In genomic region chr6:22343292-22343691, GRCm38 (mm10) we compare ENCODE assay signal across 29 mouse cellular contexts. TPM values are rescaled to one million over a fixed set of nuclear protein-coding genes. Genes with fewer than 3 reads are reported as not detected.
DNase-seq lines count a peak whose midpoint lies in the region; ATAC-seq and TF ChIP-seq lines count a peak whose summit lies in the region.
"Had no signal": no experiment of that assay in that cellular context is flagged by ENCODE, and none has a peak within 500 bp of the region (broad histone marks: within the 10 kb centered on the region; RNA-seq: fewer than 3 reads in every experiment).

No protein-coding gene starts in this region.

- peak overlapping the region; percentile 73 for H3K27ac ChIP-seq in liver, adult 2 months (replicated peaks; ENCODE audit: insufficient read depth, low read depth, low read length)
- no peak overlapping the region for H3K27ac ChIP-seq in liver, embryonic 12.5 days
- no peak overlapping the region for H3K27ac ChIP-seq in ES-E14 (ENCODE audit: insufficient read depth, low read depth, low read length, poor library complexity, severe bottlenecking)
- no peak overlapping the region for H3K27ac ChIP-seq in intestine, embryonic 15.5 days
- peak overlapping the region; percentile 97 for H3K27ac ChIP-seq in small intestine, adult 2 months (ENCODE audit: insufficient read depth, low read depth, low read length)
- H3K27ac ChIP-seq: embryonic facial prominence, embryonic 15.5 days; forebrain, embryonic 13.5 days; hindbrain, embryonic 14.5 days; kidney, postnatal 0 days; liver, embryonic 13.5 days; lung, embryonic 15.5 days had no signal

- 25% methylated on average over 3 of the region's 3 CpGs for WGBS in liver, adult 2 months
- WGBS in liver, embryonic 12.5 days (ENCODE audit: insufficient replicate concordance): 69% methylated on average over 3 of the region's 3 CpGs
- 51% methylated on average over 3 of the region's 3 CpGs for WGBS in intestine, embryonic 15.5 days
- 25% methylated on average over 3 of the region's 3 CpGs for WGBS in small intestine, adult 2 months

- H3K4me2 ChIP-seq in liver, embryonic 12.5 days: no peak overlapping the region
- no peak overlapping the region for H3K4me2 ChIP-seq in intestine, embryonic 15.5 days (replicated peaks)
- H3K4me2 ChIP-seq: embryonic facial prominence, embryonic 15.5 days; forebrain, embryonic 13.5 days; heart, embryonic 12.5 days; hindbrain, embryonic 14.5 days; liver, embryonic 13.5 days; lung, embryonic 15.5 days; midbrain, embryonic 11.5 days had no signal

- peaks cover 22% of the 10 kb centered on the region; the same call in 1 of the 2 replicates for H3K4me1 ChIP-seq in liver, adult 2 months (ENCODE audit: control insufficient read depth, insufficient read depth, low read length)
- peaks cover 70% of the 10 kb centered on the region for H3K4me1 ChIP-seq in liver, embryonic 12.5 days
- peaks cover 8 to 9% of the 10 kb centered on the region in 2 experiments; a peak in 3 of 4 replicates for H3K4me1 ChIP-seq in ES-E14 (ENCODE audit: control insufficient read depth in 2 of 2, insufficient read depth in 2 of 2, low read length in 2 of 2, poor library complexity in 1 of 2)
- peaks cover 13% of the 10 kb centered on the region; the same call in 1 of the 2 replicates for H3K4me1 ChIP-seq in intestine, embryonic 15.5 days (replicated peaks)
- H3K4me1 ChIP-seq in small intestine, adult 2 months (ENCODE audit: control insufficient read depth, insufficient read depth, insufficient read length, low read length): peaks cover 28% of the 10 kb centered on the region

- peak overlapping the region; percentile 39; the same call in 1 of the 2 replicates for H3K4me3 ChIP-seq in liver, adult 2 months (ENCODE audit: insufficient read depth, low read depth, low read length)
- no peak overlapping the region for H3K4me3 ChIP-seq in liver, embryonic 12.5 days
- no peak overlapping the region for H3K4me3 ChIP-seq in ES-E14 (ENCODE audit: insufficient read depth in 1 of 2, low read depth in 1 of 2, low read length in 2 of 2, poor library complexity in 1 of 2, severe bottlenecking in 1 of 2)
- no peak overlapping the region for H3K4me3 ChIP-seq in intestine, embryonic 15.5 days (replicated peaks)
- no peak overlapping the region for H3K4me3 ChIP-seq in small intestine, adult 2 months (ENCODE audit: low read depth, low read length)
- H3K4me3 ChIP-seq: embryonic facial prominence, embryonic 15.5 days; forebrain, embryonic 13.5 days; heart, embryonic 12.5 days; liver, embryonic 13.5 days; lung, embryonic 15.5 days had no signal

- TF ChIP-seq CTCF in liver, adult 2 months (IDR thresholded peaks at IDR 0.05; ENCODE audit: low read depth, low read length): no peak
- no peak for TF ChIP-seq CTCF in small intestine, adult 2 months (IDR thresholded peaks at IDR 0.05; ENCODE audit: extremely low read depth, insufficient read length, insufficient replicate concordance, low read depth, low read length)

- in situ Hi-C loops in ES-E14 (cut with MboI; ENCODE audit: low sequenced_read_pairs in 2 of 2, unreplicated experiment in 2 of 2): no loop called here

- H3K36me3 ChIP-seq in liver, adult 2 months (ENCODE audit: control insufficient read depth, insufficient read depth, low read length): no peaks in the 10 kb centered on the region
- H3K36me3 ChIP-seq in liver, embryonic 12.5 days: peaks cover 11% of the 10 kb centered on the region
- H3K36me3 ChIP-seq in ES-E14 (ENCODE audit: control insufficient read depth, insufficient read depth, low read length, poor library complexity, severe bottlenecking): peaks cover 3% of the 10 kb centered on the region; the same call in 1 of the 2 replicates
- no peaks in the 10 kb centered on the region for H3K36me3 ChIP-seq in intestine, embryonic 15.5 days
- H3K36me3 ChIP-seq in small intestine, adult 2 months (ENCODE audit: control insufficient read depth, insufficient read depth, low read length): peaks cover 2% of the 10 kb centered on the region; the same call in 1 of the 2 replicates

- TF ChIP-seq POLR2A in liver, adult 2 months (IDR thresholded peaks at IDR 0.05; ENCODE audit: extremely low read depth, insufficient read depth, low read length): no peak
- no peak for TF ChIP-seq POLR2A in small intestine, adult 2 months (IDR thresholded peaks at IDR 0.05; ENCODE audit: low read depth, low read length)

- peak overlapping the region; percentile 31; the same call in 1 of the 2 replicates for H3K9ac ChIP-seq in liver, adult 2 months (ENCODE audit: low read depth, low read length)
- H3K9ac ChIP-seq in liver, embryonic 12.5 days: no peak overlapping the region
- H3K9ac ChIP-seq in ES-E14 (ENCODE audit: insufficient read depth, low read depth, low read length, poor library complexity, severe bottlenecking): no peak overlapping the region
- no peak overlapping the region for H3K9ac ChIP-seq in intestine, embryonic 15.5 days
- H3K9ac ChIP-seq: embryonic facial prominence, embryonic 15.5 days; forebrain, embryonic 13.5 days; heart, embryonic 12.5 days; hindbrain, embryonic 14.5 days; liver, embryonic 13.5 days; lung, embryonic 15.5 days had no signal

- no peak for DNase-seq in liver, adult 2 months (ENCODE audit: extremely low read depth, low read depth, low spot score)
- DNase-seq in ES-E14 (ENCODE audit: low read depth, low spot score): no peak
- no peak for DNase-seq in urinary bladder, adult 18-20 months (ENCODE audit: low spot score in 2 of 2)
- DNase-seq: adrenal gland, postnatal 10 days; cerebellum, adult 9-10 months; cerebellum, postnatal 36 days; gastrocnemius, postnatal 14 days; heart, adult 18-20 months; kidney, adult 8-10 months; kidney, postnatal 4 days; liver, embryonic 13.5 days; right cerebral cortex, adult 18-20 months had no signal

- no peak for ATAC-seq in liver, embryonic 12.5 days
- peak; percentile 9; the same call in 1 of the 2 replicates for ATAC-seq in intestine, embryonic 15.5 days
- no peak for ATAC-seq in erythroid progenitor cell, adult 5-6 weeks (replicated peaks; ENCODE audit: low FRiP score, poor library complexity, severe bottlenecking)
- ATAC-seq: forebrain, embryonic 13.5 days; midbrain, embryonic 16.5 days; Patski had no signal

- H3K27me3 ChIP-seq in liver, adult 2 months (ENCODE audit: control insufficient read depth, insufficient read depth, low read length): no peaks in the 10 kb centered on the region
- H3K27me3 ChIP-seq in liver, embryonic 12.5 days (replicated peaks): no peaks in the 10 kb centered on the region
- no peaks in the 10 kb centered on the region for H3K27me3 ChIP-seq in intestine, embryonic 15.5 days (replicated peaks)
- no peaks in the 10 kb centered on the region for H3K27me3 ChIP-seq in small intestine, adult 2 months (ENCODE audit: control insufficient read depth, insufficient read depth, low read length)
- H3K27me3 ChIP-seq: embryonic facial prominence, embryonic 15.5 days; forebrain, embryonic 13.5 days; heart, embryonic 12.5 days; liver, embryonic 13.5 days; lung, embryonic 15.5 days; Patski had no signal

- H3K9me3 ChIP-seq in liver, embryonic 12.5 days (replicated peaks): no peaks in the 10 kb centered on the region
- H3K9me3 ChIP-seq in ES-E14 (ENCODE audit: control insufficient read depth, insufficient read depth, low read depth, low read length): no peaks in the 10 kb centered on the region
- H3K9me3 ChIP-seq in intestine, embryonic 15.5 days: no peaks in the 10 kb centered on the region
- H3K9me3 ChIP-seq: embryonic facial prominence, embryonic 15.5 days; forebrain, embryonic 13.5 days; G1E; heart, embryonic 12.5 days; liver, embryonic 13.5 days; lung, embryonic 15.5 days had no signal

- peaks cover 17% of the 10 kb centered on the region; the same call in 1 of the 2 replicates for H3K79me2 ChIP-seq in liver, adult 2 months (ENCODE audit: control insufficient read depth, insufficient read depth, low read length)

TF ChIP-seq in ES-E14, 5 proteins besides CTCF, POLR2A, EP300 and RAD21:
- TF ChIP-seq HCFC1 (IDR thresholded peaks at IDR 0.05; ENCODE audit: borderline replicate concordance, insufficient read depth, low read length) (no peak), ZC3H11A (IDR thresholded peaks at IDR 0.05; ENCODE audit: borderline replicate concordance, low read depth, low read length) (no peak), MAFK (IDR thresholded peaks at IDR 0.05; ENCODE audit: insufficient read depth, low read depth, low read length) (no peak), CHD2 (IDR thresholded peaks at IDR 0.05; ENCODE audit: low read depth, low read length) (no peak), ZNF384 (IDR thresholded peaks at IDR 0.05; ENCODE audit: low read depth, low read length) (peak; percentile 61; the same call in 1 of the 2 replicates)

RNA-seq across cellular contexts. Expression of gene Fam3c, which starts 12.8 kb away (rescaled TPM):
- total RNA-seq in liver, adult 2 months (2014; rRNA removed): 24.6 and 34.5 TPM in 2 replicates
- polyA plus RNA-seq in liver, adult 2 months (2012; rRNA removed): 2.8 and 3.1 TPM in 2 replicates
- 22.1 and 22.4 TPM in 2 replicates for polyA plus RNA-seq in liver, embryonic 12.5 days (2016; fragmentation: Nextera tagmentation; extraction: Ambion mirVana)
- total RNA-seq in ES-E14 (2012; rRNA removed): 68.2 and 99.2 TPM in 2 replicates
- 45.8 and 48.1 TPM in 2 replicates for polyA plus RNA-seq in intestine, embryonic 15.5 days (2015; fragmentation: Nextera tagmentation; extraction: Ambion mirVana)
- 1.4 and 4.3 TPM in 2 replicates for polyA plus RNA-seq in small intestine, adult 2 months (2012; rRNA removed)
- 2.2 and 10.1 TPM in 2 replicates for total RNA-seq in erythroid progenitor cell, adult 5-6 weeks (2015; ENCODE audit: low replicate concordance)
- 9.2 and 13.1 TPM in 2 replicates for total RNA-seq in erythroid progenitor cell, adult 5-6 weeks (2017; ENCODE audit: low replicate concordance)

RNA-seq across cellular contexts. Expression of gene Wnt16, which starts 55.3 kb away (rescaled TPM):
- not detected in 2 replicates for total RNA-seq in liver, adult 2 months (2014; rRNA removed)
- polyA plus RNA-seq in liver, adult 2 months (2012; rRNA removed): not detected in 2 replicates
- polyA plus RNA-seq in liver, embryonic 12.5 days (2016; fragmentation: Nextera tagmentation; extraction: Ambion mirVana): 0.07 and 0.26 TPM in 2 replicates
- 0.58 and 0.62 TPM in 2 replicates for total RNA-seq in ES-E14 (2012; rRNA removed)
- 0.30 and 0.52 TPM in 2 replicates for polyA plus RNA-seq in intestine, embryonic 15.5 days (2015; fragmentation: Nextera tagmentation; extraction: Ambion mirVana)
- polyA plus RNA-seq in small intestine, adult 2 months (2012; rRNA removed): not detected in 2 replicates
- total RNA-seq in erythroid progenitor cell, adult 5-6 weeks (2015; ENCODE audit: low replicate concordance): not detected in 2 replicates
- not detected in 2 replicates for total RNA-seq in erythroid progenitor cell, adult 5-6 weeks (2017; ENCODE audit: low replicate concordance)
- total RNA-seq: G1E; hematopoietic stem cell, adult 5-6 weeks; megakaryocyte, adult 5-6 weeks had no signal
- polyA plus RNA-seq: forebrain, embryonic 13.5 days; G1E; liver, embryonic 13.5 days; midbrain, embryonic 16.5 days; Patski; testis, adult 2 months had no signal

Comparison
In these comparisons a context has a peak if more than half of its experiments do, and no peak if none do; other contexts are left out.
1. H3K27ac ChIP-seq: peak in liver, adult 2 months (single experiment) and small intestine, adult 2 months (single experiment); none in liver, embryonic 12.5 days (single experiment), ES-E14 (single experiment) and intestine, embryonic 15.5 days (single experiment).